Mouse (Mus musculus) hindbrain, embryonic 10.5 days (tissue): ENCODE data around the gene Far2. TPM values are rescaled to one million over a fixed set of nuclear protein-coding genes. Genes with fewer than 3 reads are reported as not detected.

ENCODE experiments used
- DNase-seq: peaks from one replicate; pipeline ENCODE4 v3.0.0-alpha.2; 2017; ENCODE audit warnings: low spot score
- H3K27ac ChIP-seq: fragments of 300-500 bp; sonication (generic); 2 replicates; pipeline ENCODE4 v1.5.1; 2016; ENCODE audit warnings: mild to moderate bottlenecking, moderate library complexity
- H3K27me3 ChIP-seq: fragments of 300-500 bp; sonication (generic); 2 replicates; pipeline ENCODE4 v1.6.1; 2016; ENCODE audit warnings: mild to moderate bottlenecking; ENCODE audit not compliant: poor library complexity, insufficient read depth, severe bottlenecking
- H3K36me3 ChIP-seq: fragments of 300-500 bp; sonication (generic); 2 replicates; pipeline ENCODE4 v1.6.1; 2016; ENCODE audit warnings: mild to moderate bottlenecking, moderate library complexity
- H3K4me1 ChIP-seq: fragments of 300-500 bp; sonication (generic); replicated peaks from 2 replicates; pipeline ENCODE4 v1.6.1; 2016; ENCODE audit warnings: mild to moderate bottlenecking
- H3K4me3 ChIP-seq: fragments of 300-500 bp; sonication (generic); 2 replicates; pipeline ENCODE4 v1.5.1; 2016; ENCODE audit warnings: mild to moderate bottlenecking, moderate library complexity
- H3K9me3 ChIP-seq: fragments of 300-500 bp; sonication (generic); 2 replicates; pipeline ENCODE4 v1.6.1; 2016; ENCODE audit warnings: mild to moderate bottlenecking, moderate library complexity
- WGBS: fragments of 180-500 bp; shearing (Covaris S2); methylation state at CpG from one replicate; pipeline ENCODE4 v1.1.7; 2016; 5-methylcytosine and 5-hydroxymethylcytosine counted together
- polyA plus RNA-seq: library from polyadenylated mRNA; unstranded; fragments of >200 nt; fragmentation: Nextera tagmentation; extraction: Ambion mirVana; gene quantifications from 2 replicates; pipeline ENCODE4 v1.2.1, GENCODE M21; 2016

Gene Far2
- polyA plus RNA-seq, result 1.5 and 1.8 TPM in 2 replicates

- peak within 1 kb of the TSS; percentile 56 for H3K4me3 ChIP-seq
- peak within 1 kb of the TSS; percentile 75 for H3K27ac ChIP-seq
- WGBS, result 3% methylated on average over 34 of the region's 34 CpGs
- H3K4me1 ChIP-seq, result peaks cover 9% of the 10 kb centered on the region
- no peaks in the 10 kb centered on the region for H3K36me3 ChIP-seq
- DNase-seq, result peak; percentile 18
- H3K9me3 ChIP-seq, result no peaks in the 10 kb centered on the region
- peaks cover 30% of the 10 kb centered on the region for H3K27me3 ChIP-seq
Observed at GRCm38 (mm10) chr6:148046881-148047649, at the start of gene Far2. TSS of gene Far2 (plus strand) at chr6:148047259.

- H3K27me3 ChIP-seq, result no peaks in the 10 kb centered on the region
- H3K27ac ChIP-seq, result no peak overlapping the region
- no peaks in the 10 kb centered on the region for H3K9me3 ChIP-seq
- H3K36me3 ChIP-seq, result no peaks in the 10 kb centered on the region
- DNase-seq, result no peak
- WGBS, result 88% methylated on average over 2 of the region's 2 CpGs
- no peak overlapping the region for H3K4me3 ChIP-seq
- H3K4me1 ChIP-seq, result no peaks in the 10 kb centered on the region
Observed at GRCm38 (mm10) chr6:148000483-148000882, 46.6 kb upstream of the Far2 start.

GRCm38 (mm10) chr6:148001071-148001470 is 46.0 kb upstream of the Far2 start:
- Histone ChIP-seq H3K9me3 (no peaks in the 10 kb centered on the region), H3K4me1 (no peaks in the 10 kb centered on the region), H3K27me3 (no peaks in the 10 kb centered on the region), H3K27ac (no peak overlapping the region), H3K36me3 (no peaks in the 10 kb centered on the region), H3K4me3 (no peak overlapping the region)
- WGBS, result 50% methylated on average over 3 of the region's 3 CpGs
- no peak for DNase-seq

GRCm38 (mm10) chr6:148006118-148006837 is 40.8 kb upstream of the Far2 start:
- Histone ChIP-seq H3K4me3 (no peak overlapping the region), H3K27me3 (no peaks in the 10 kb centered on the region), H3K9me3 (no peaks in the 10 kb centered on the region), H3K36me3 (no peaks in the 10 kb centered on the region), H3K4me1 (no peaks in the 10 kb centered on the region), H3K27ac (no peak overlapping the region)
- DNase-seq, result no peak
- 71% methylated on average over 11 of the region's 11 CpGs for WGBS

- Histone ChIP-seq H3K27me3 (peaks cover 3% of the 10 kb centered on the region; the same call in 1 of the 2 replicates), H3K9me3 (no peaks in the 10 kb centered on the region), H3K27ac (no peak overlapping the region), H3K4me1 (no peaks in the 10 kb centered on the region), H3K36me3 (no peaks in the 10 kb centered on the region), H3K4me3 (no peak overlapping the region)
- DNase-seq, result no peak
- 91% methylated on average over 1 of the region's 1 CpGs for WGBS
Observed at GRCm38 (mm10) chr6:148040759-148041158, 6.3 kb upstream of the Far2 start.

- Histone ChIP-seq H3K27ac (no peak overlapping the region), H3K36me3 (no peaks in the 10 kb centered on the region), H3K9me3 (no peaks in the 10 kb centered on the region), H3K4me1 (peaks cover 9% of the 10 kb centered on the region), H3K4me3 (peak overlapping the region; percentile 56), H3K27me3 (peaks cover 30% of the 10 kb centered on the region)
- DNase-seq, result no peak
Observed at GRCm38 (mm10) chr6:148047650-148047988, 560 bp downstream of the Far2 start.

GRCm38 (mm10) chr6:148063131-148063530 is 16.1 kb downstream of the Far2 start:
- 89% methylated on average over 3 of the region's 3 CpGs for WGBS
- Histone ChIP-seq H3K4me1 (no peaks in the 10 kb centered on the region), H3K36me3 (no peaks in the 10 kb centered on the region), H3K9me3 (no peaks in the 10 kb centered on the region), H3K27ac (no peak overlapping the region), H3K27me3 (no peaks in the 10 kb centered on the region), H3K4me3 (no peak overlapping the region)
- DNase-seq, result no peak

- WGBS, result 92% methylated on average over 5 of the region's 5 CpGs
- no peak for DNase-seq
- no peaks in the 10 kb centered on the region for H3K9me3 ChIP-seq
- H3K4me1 ChIP-seq, result no peaks in the 10 kb centered on the region
- H3K27ac ChIP-seq, result no peak overlapping the region
- H3K36me3 ChIP-seq, result no peaks in the 10 kb centered on the region
- H3K4me3 ChIP-seq, result no peak overlapping the region
- no peaks in the 10 kb centered on the region for H3K27me3 ChIP-seq
Observed at GRCm38 (mm10) chr6:148066267-148066666, 19.2 kb downstream of the Far2 start.

- 91% methylated on average over 4 of the region's 4 CpGs for WGBS
Observed at GRCm38 (mm10) chr6:148068786-148069185, 21.7 kb downstream of the Far2 start.

GRCm38 (mm10) chr6:148073599-148073998 is 26.5 kb downstream of the Far2 start:
- Histone ChIP-seq H3K9me3 (no peaks in the 10 kb centered on the region), H3K27me3 (no peaks in the 10 kb centered on the region), H3K36me3 (no peaks in the 10 kb centered on the region), H3K4me1 (no peaks in the 10 kb centered on the region), H3K4me3 (no peak overlapping the region), H3K27ac (no peak overlapping the region)
- no peak for DNase-seq
- WGBS, result 84% methylated on average over 3 of the region's 3 CpGs

More at GRCm38 (mm10) chr6:148068786-148069185, 21.7 kb downstream of the Far2 start:
- H3K36me3 ChIP-seq, result no peaks in the 10 kb centered on the region
- no peak overlapping the region for H3K4me3 ChIP-seq
- no peaks in the 10 kb centered on the region for H3K27me3 ChIP-seq
- DNase-seq, result no peak
- no peaks in the 10 kb centered on the region for H3K4me1 ChIP-seq
- no peaks in the 10 kb centered on the region for H3K9me3 ChIP-seq
- no peak overlapping the region for H3K27ac ChIP-seq

- Histone ChIP-seq H3K4me1 (no peaks in the 10 kb centered on the region), H3K4me3 (no peak overlapping the region), H3K36me3 (no peaks in the 10 kb centered on the region), H3K27me3 (no peaks in the 10 kb centered on the region), H3K27ac (no peak overlapping the region), H3K9me3 (no peaks in the 10 kb centered on the region)
- DNase-seq, result no peak
Observed at GRCm38 (mm10) chr6:148074211-148074864, 27.3 kb downstream of the Far2 start.

- Histone ChIP-seq H3K4me3 (no peak overlapping the region), H3K36me3 (no peaks in the 10 kb centered on the region), H3K9me3 (no peaks in the 10 kb centered on the region), H3K4me1 (no peaks in the 10 kb centered on the region), H3K27ac (no peak overlapping the region), H3K27me3 (no peaks in the 10 kb centered on the region)
- no peak for DNase-seq
- WGBS, result 90% methylated on average over 2 of the region's 2 CpGs
Observed at GRCm38 (mm10) chr6:148083864-148084263, 36.8 kb downstream of the Far2 start.

- WGBS, result 86% methylated on average over 2 of the region's 2 CpGs
Observed at GRCm38 (mm10) chr6:148084403-148084802, 37.3 kb downstream of the Far2 start.

More at GRCm38 (mm10) chr6:148084403-148084802, 37.3 kb downstream of the Far2 start:
- no peak overlapping the region for H3K27ac ChIP-seq
- no peak overlapping the region for H3K4me3 ChIP-seq
- no peaks in the 10 kb centered on the region for H3K9me3 ChIP-seq
- no peaks in the 10 kb centered on the region for H3K4me1 ChIP-seq
- H3K36me3 ChIP-seq, result no peaks in the 10 kb centered on the region
- DNase-seq, result no peak
- no peaks in the 10 kb centered on the region for H3K27me3 ChIP-seq
